Mouse (Mus musculus) 3134 (cell line): ENCODE measurements at regions not wholly inside any gene's neighbourhood (a gene's known extent, or its start where the extent isn't known, plus 50 kb on each side); places are given as distances from the start of the nearest gene placed in this dataset.

Source experiments
- DNase-seq: peaks from one replicate; pipeline ENCODE4 v3.0.0-alpha.2; 2011; ENCODE audit warnings: low spot score; ENCODE audit not compliant: insufficient read length; ENCODE audit errors: extremely low read depth

DNA sequence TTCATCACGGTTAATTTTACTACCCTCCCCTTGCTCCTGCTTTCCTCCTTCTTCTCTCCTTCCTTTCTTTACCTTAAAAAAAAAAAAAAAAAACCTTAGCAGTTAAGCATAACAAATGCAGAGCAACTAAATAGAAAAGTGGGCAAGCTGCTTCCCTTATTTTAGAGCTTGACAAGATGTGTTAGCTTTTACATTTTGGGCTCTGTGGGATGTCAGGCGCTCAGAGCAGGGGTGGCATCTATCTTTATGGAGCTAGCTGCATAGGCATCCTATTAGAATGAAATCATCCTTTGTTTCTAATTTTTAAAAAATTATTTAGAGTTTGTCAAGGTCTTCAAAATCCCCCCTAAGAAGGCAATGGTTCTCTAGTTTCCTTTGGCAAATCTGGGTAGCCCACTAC lies 234.1 kb upstream of the Zc3h12c start:
- no peak for DNase-seq

- no peak for DNase-seq
These were observed 210.7 kb upstream of the Zc3h12c start for GRCm38 (mm10) chr9:52379031-52379430.

GRCm38 (mm10) chr9:52377761-52378160 lies 209.4 kb upstream of the Zc3h12c start:
- no peak for DNase-seq

- DNase-seq, result no peak
These were observed 208.5 kb upstream of the Zc3h12c start for GRCm38 (mm10) chr9:52376914-52377313.

DNA sequence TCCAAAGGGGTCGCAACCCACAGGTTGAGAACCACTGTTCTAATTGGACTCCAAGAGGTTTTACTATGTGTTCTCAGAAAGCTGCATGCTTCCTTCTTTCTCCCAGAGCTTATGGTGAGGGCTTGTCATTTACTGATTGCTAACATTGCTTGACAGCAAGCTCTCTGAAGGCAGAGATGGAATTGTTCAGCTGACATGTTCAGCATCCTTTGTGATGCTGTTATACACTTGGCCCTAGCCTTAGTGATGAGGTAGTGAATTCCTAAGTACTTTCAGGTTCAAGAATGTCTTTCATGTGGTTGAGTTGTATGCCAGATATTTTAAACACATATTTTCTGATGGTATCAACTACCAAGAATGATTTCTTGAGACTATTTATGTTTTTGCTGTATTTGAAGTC lies 202.9 kb upstream of the Zc3h12c start:
- no peak for DNase-seq

DNA sequence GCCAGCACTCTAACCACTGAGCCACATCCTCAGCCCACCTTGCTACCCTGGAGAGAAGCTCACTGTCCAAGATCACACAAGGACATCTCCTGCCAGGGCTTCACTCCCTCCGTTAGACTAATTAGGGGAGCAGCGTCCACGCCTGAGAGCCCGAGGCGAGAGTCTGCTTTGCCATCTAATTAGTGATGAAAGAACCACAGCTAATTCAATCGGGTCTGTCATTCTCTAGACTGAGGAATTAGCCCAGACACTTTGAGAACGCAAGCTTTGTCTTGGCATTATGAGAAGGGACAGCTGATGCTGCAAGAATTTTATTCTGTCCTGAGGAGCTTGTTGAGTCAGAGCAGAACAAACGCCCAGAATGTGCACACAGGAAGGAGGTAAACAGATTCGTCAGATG lies 200.5 kb upstream of the Zc3h12c start:
- no peak for DNase-seq

DNA sequence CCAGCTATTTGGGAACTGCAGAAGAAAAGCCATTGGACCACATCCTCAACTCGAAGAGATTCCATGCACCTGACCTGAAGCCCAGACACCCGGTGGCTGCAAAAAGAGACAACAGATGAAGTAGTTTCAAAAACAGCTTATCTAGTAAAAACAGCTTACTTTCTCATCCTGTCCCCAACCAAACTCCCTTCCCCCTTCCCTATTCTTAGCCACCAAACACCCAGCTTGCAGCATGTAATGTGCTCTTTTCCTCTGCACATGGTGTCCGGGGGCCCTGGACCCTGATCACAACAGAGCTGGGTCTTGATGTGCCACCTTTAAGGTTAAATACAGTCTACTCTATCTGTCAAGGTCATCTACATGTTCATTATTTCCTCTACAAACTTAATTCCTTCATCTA lies 199.7 kb upstream of the Zc3h12c start:
- no peak for DNase-seq

- no peak for DNase-seq
These were observed 197.7 kb upstream of the Zc3h12c start for GRCm38 (mm10) chr9:52366046-52366445.

DNA sequence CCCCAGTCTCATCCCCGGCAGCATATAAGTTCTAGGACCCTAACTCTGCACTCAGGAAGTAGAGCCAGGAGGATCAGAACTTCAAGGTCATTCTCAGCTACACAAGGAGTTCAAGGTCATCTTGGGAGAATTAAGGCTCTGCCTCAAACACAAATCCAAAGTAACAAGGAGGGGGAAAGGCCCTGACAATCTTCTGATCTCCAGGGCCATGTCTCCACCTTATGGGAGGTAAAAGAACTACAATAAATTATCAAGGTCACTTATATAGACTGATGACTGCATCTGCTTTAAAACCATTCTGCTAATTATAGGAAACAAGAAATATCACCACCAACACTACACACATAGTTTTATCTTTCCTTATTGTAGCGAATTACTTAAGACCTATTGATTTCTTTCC lies 193.2 kb upstream of the Zc3h12c start:
- DNase-seq, result no peak

GRCm38 (mm10) chr9:52359416-52359815 lies 191.0 kb upstream of the Zc3h12c start:
- DNase-seq, result no peak

GRCm38 (mm10) chr9:52356549-52356948 lies 188.2 kb upstream of the Zc3h12c start:
- DNase-seq, result no peak

DNA sequence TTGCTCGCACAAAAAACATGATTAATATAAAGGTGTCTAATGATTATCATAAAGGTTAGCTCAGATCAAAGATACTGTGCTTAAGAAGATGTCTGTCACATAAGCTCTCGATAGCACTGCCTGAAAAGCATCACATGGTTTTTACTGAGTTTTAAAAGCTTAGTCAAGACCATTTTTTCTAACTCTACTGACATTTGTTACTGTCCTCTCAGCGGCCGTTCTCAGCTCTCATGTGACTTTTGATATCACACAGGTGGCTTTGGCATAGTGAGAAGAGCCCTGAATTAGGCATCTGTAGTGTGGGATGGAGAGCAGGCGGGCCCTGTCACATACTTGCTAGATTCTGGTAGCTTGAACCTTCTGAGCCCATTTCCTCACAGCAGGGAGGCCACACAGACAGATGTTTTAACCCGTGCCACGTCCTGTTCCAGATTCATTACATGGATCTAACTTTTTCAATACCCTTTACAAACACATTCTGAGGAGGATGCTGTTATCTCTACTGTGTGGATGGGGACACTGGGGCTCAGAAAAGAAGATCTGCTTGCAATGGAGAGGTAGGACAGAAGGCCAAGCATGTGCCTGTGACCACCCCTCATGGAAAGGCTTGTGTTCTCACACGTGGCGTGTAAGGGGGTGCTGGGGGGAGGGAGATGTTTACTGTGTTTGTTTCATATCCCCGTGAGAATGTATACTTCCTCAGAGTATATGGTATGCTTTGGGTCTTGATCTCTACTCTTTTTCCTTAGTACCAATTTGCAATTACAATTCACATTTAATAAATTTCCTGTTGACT lies 187.0 kb upstream of the Zc3h12c start:
- DNase-seq, result no peak

DNA sequence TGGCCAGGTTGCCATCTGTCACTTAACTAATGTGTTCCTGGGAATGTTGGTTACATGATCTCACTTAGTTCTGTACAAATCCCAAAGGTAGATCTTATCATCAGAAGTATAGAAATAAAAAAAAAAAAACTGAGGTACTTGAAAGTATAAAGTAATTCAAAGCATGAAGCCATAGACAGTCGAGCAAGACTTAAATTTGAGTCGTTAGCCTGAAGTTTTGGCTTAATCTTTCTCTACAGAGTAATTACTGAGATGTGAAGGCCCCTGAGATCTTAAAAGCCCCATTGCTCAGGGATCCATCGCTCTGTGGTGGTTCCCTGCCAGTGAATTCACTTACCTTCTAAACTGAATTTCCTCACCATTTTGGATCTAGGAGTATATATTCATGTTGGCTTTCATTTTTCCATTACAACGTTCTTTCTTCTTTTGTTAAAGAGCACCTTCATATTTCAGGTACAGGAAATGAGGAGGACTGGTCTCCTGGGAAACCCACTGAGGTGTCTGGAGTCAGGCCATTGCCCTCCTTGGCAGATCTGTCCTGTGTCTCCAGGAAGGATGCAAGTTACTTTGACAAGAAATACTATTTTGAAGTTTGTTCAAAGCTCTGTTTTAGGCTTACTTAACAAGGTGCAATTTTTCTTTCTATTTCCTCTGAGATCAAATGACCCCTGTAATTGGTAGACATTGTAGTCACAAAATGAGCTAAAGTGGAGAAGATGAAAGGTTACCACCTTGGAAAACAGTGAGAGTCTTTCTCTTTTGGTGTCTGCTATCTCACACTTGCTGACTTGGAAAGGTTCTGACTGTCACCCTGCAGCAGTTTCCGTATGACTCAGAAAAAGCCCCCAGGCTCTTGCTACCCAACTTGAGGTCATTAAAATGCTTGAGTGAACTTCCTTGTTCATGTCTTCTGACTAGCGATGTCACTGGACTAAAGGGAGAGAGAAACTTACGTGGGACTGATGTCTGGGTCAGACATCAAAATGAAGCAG lies 180.5 kb upstream of the Zc3h12c start:
- DNase-seq, result no peak

DNA sequence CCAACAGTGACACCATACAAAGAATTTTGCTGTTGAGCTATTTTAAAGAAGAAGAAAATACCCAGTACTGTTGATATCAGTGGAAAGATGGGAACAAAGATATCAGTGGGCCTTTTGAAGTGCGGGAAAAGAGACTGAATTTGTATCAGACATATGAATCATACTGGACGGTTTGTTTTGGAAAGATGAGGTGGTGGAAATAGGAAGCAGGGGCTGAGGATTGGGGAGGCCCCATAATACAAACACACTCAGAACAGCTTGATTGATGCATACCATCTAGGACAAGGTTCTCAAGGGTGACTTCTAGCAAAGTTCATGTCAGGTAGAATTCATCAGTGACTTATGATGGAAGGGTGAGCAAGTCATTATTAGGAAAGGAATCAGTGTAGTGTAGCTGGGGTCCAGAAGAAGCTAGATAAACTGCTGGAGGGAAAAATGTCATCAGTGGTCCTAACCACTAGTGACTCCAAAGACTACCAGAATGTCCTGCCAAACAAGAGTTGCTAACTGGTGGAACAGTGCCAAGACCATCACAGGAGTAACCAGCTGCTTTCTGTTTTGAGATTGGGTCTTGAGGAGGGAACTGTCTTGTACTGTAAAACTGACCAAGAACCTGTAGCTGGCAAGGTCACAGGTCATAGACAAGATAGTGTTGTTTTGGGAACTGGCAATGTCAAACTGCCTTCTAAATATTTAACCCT lies 176.0 kb upstream of the Zc3h12c start:
- no peak for DNase-seq

GRCm38 (mm10) chr9:52341029-52341428 lies 172.7 kb upstream of the Zc3h12c start:
- no peak for DNase-seq

GRCm38 (mm10) chr9:52337786-52338322 lies 169.5 kb upstream of the Zc3h12c start:
- DNase-seq, result no peak

DNA sequence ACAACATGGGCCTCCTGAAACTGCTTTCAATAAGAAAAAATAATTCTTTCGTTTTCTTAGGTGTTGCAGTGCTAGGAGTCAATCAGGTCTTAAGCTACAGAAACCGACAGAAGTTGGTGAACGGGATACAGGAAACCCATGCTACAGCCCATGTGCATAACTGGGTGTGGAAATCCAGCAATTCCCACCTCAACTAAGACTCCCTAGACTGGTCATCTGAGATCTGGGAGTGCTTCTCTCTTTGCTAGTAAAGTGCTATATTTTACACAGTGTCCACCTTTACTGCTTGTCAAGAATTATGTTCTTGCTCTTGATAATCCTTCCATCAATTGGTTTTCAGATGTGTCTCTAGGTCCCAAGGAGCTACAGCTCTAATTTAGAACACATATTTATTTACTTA lies 166.4 kb upstream of the Zc3h12c start:
- DNase-seq, result no peak

DNA sequence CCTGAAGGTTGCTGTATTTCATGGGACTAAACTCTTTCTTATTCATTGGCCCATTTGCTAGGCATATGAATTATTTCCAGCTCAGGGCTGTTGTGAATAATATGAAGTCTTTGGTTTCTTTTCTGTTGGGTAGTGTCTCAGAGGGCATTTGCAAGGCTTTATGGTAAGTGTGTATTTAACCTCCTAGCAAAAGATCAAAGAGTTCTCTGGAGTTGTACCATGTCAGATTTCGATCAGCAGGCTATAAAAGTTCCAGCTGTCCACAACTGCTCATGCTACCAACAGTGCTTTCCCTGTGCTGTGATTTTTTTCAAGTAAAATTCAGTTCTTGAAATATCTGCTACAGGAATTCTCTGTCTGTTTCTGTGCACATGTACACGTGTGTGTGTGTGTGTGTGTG lies 165.5 kb upstream of the Zc3h12c start:
- no peak for DNase-seq

- DNase-seq, result no peak
These were observed 163.4 kb upstream of the Zc3h12c start for GRCm38 (mm10) chr9:52331748-52332147.

DNA sequence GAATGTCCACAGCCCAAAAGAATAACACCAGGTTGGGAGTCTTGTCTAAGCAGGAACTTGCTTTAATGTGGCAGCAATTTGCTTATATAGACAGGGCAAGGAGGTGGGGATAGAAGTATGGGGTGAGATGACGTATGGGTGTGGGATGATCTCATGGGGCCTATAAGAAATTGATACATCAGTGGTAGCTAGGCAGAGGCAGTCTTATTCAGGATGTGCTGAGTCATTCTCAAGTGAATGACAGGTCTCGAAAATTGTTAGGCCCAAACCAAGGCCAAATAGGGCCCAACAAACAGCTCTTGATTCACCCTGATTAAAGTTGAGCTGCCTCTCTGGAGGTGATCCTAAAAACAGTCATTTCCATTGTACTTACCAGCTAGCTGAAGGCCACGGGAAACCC lies 162.3 kb upstream of the Zc3h12c start:
- DNase-seq, result no peak

DNA sequence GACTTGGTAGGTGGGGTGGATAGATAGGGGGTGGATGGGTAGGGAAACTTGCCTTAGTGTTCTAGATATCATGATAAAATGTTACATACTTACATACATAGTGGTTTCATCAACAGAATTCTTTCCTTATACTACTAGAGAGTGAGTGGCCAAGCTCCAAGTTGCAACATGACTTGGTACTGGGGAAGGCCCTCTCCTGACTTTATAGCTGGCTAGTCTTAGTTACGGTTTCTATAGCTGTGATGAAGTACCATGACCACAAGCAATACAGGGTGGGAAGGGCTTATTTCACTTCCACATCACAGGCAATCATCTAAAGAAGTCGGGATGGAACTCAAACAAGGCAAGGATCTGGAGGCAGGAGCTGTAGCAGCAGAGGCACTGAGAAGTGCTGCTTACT lies 156.0 kb upstream of the Zc3h12c start:
- no peak for DNase-seq
